Mouse (Mus musculus): ENCODE measurements around the gene Oscar. TPM values are rescaled to one million over a fixed set of nuclear protein-coding genes. Genes with fewer than 3 reads are reported as not detected.
"Not testable (repeated sequence)": the region's sequence is repeated elsewhere in the genome, so short reads cannot be mapped to it uniquely, and the experiment has no call there.

The Oscar gene
- polyA plus RNA-seq, 1 experiment from 2014 or later: 0.12 TPM

DNA sequence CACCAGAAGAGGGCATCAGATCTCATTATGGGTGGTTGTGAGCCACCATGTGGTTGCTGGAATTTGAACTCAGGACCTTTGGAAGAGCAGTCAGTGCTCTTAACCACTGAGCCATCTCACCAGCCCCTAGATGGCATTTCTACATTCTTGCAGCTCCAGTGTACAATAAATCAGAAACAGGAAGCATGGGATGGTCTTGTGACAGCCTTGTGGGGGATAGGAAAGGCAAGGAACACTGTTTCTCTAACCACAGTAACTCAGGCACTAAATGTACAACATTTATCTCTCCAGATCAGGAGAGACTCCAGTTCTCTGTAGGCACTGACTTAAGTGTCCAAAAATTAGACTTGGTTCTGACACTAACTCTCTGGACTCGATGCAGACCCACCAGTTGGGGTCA is 18.2 kb downstream of the Oscar start:
- H3K27me3 ChIP-seq (ENCODE audit: control insufficient read depth, insufficient read depth, low read length); H3K36me3 ChIP-seq (ENCODE audit: control insufficient read depth, insufficient read depth, low read length); H3K4me3 ChIP-seq (replicated peaks; ENCODE audit: low read length); H3K9me3 ChIP-seq (replicated peaks; ENCODE audit: control insufficient read depth, low read length); H3K4me1 ChIP-seq (ENCODE audit: control insufficient read depth, insufficient read depth, low read length); H3K4me2 ChIP-seq (ENCODE audit: low read depth, low read length); H3K9ac ChIP-seq (ENCODE audit: low read length); H3K27ac ChIP-seq (ENCODE audit: low read length); ATAC-seq (ENCODE audit: insufficient read depth, low FRiP score): not testable (repeated sequence)
- WGBS: 64% methylated on average over 1 of the region's 1 CpGs

DNA sequence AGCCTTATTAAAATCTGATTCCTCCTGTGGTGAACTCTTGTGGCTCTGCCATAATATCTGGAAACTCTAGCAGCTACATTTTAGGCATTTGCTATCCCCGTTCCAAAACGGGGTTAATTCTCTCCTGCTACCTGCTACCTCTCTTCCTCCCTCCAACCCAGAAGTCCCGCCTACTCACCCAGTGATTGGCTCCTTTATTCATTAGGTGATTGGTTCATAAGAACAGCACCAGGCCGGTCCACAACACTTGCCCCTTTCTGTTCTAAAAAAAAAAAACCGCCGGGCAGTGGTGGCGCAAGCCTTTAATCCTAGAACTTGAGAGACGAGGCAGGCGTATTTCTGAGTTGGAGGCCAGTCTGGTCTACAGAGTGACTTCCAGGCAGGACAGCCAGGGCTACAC is 20.8 kb downstream of the Oscar start:
- Histone ChIP-seq H3K9me3 (replicated peaks; ENCODE audit: control insufficient read depth, low read length) (no peaks in the 10 kb centered on the region), H3K4me3 (replicated peaks; ENCODE audit: low read length) (peak overlapping the region; percentile 24), H3K27me3 (ENCODE audit: control insufficient read depth, insufficient read depth, low read length) (no peaks in the 10 kb centered on the region), H3K4me2 (ENCODE audit: low read depth, low read length) (peak overlapping the region; percentile 36; the same call in 1 of the 2 replicates), H3K36me3 (ENCODE audit: control insufficient read depth, insufficient read depth, low read length) (no peaks in the 10 kb centered on the region), H3K9ac (ENCODE audit: low read length) (no peak overlapping the region), H3K4me1 (ENCODE audit: control insufficient read depth, insufficient read depth, low read length) (no peaks in the 10 kb centered on the region), H3K27ac (ENCODE audit: low read length) (no peak overlapping the region)
- WGBS: 14% methylated on average over 9 of the region's 9 CpGs
- ATAC-seq (ENCODE audit: insufficient read depth, low FRiP score): no peak

DNA sequence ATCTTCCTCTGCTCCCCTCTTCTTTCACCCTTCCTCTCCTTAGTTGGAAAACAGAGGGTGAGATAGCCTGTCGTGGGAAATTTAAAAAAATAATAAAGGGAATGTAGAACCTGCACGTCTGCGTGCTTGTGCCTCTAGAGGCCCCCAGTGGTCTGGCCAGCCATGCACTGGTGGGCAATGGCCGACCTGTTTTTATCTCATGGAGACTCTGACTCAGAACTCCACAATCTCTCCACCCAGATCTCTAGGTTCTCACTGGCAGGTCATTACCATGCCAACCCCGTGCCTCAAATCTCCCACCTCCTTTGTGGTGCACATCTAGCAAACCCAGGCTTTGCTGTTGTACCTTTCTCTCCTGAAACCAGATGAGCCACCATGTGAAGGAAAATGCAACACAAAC is 21.3 kb downstream of the Oscar start:
- Histone ChIP-seq H3K36me3 (ENCODE audit: control insufficient read depth, insufficient read depth, low read length) (no peaks in the 10 kb centered on the region), H3K4me3 (replicated peaks; ENCODE audit: low read length) (peak overlapping the region; percentile 24), H3K4me2 (ENCODE audit: low read depth, low read length) (peak overlapping the region; percentile 36; the same call in 1 of the 2 replicates), H3K27me3 (ENCODE audit: control insufficient read depth, insufficient read depth, low read length) (no peaks in the 10 kb centered on the region), H3K9me3 (replicated peaks; ENCODE audit: control insufficient read depth, low read length) (no peaks in the 10 kb centered on the region), H3K27ac (ENCODE audit: low read length) (no peak overlapping the region), H3K4me1 (ENCODE audit: control insufficient read depth, insufficient read depth, low read length) (no peaks in the 10 kb centered on the region), H3K9ac (ENCODE audit: low read length) (no peak overlapping the region)
- 11% methylated on average over 5 of the region's 5 CpGs for WGBS
- ATAC-seq (ENCODE audit: insufficient read depth, low FRiP score): 0 out of 2 replicates have a peak, but pooled peaks have one; percentile 33

DNA sequence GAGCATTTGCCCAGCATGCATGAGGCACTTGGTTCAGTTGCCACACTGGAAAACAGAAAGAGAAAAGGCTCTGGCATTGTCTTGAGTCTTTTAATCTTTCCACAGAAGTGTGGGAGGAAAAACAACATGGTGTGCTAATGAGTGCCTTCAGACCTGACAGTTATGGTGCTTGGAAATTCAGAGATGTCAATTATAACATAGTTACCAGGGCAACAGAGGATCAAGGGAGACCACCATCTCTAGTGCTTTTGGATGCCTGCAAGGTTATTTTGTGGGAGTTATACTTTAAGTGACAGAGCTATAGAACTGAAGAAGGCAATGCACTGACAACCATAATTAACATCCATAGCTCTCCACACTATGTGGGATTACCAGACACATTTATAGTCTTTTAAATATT is 22.1 kb downstream of the Oscar start:
- no peak overlapping the region for H3K9ac ChIP-seq (ENCODE audit: low read length)
- no peak overlapping the region for H3K4me2 ChIP-seq (ENCODE audit: low read depth, low read length)
- no peaks in the 10 kb centered on the region for H3K4me1 ChIP-seq (ENCODE audit: control insufficient read depth, insufficient read depth, low read length)
- no peak overlapping the region for H3K27ac ChIP-seq (ENCODE audit: low read length)
- H3K4me3 ChIP-seq (replicated peaks; ENCODE audit: low read length): no peak overlapping the region
- H3K36me3 ChIP-seq (ENCODE audit: control insufficient read depth, insufficient read depth, low read length): no peaks in the 10 kb centered on the region
- no peak for ATAC-seq (ENCODE audit: insufficient read depth, low FRiP score)
- H3K27me3 ChIP-seq (ENCODE audit: control insufficient read depth, insufficient read depth, low read length): no peaks in the 10 kb centered on the region
- H3K9me3 ChIP-seq (replicated peaks; ENCODE audit: control insufficient read depth, low read length): no peaks in the 10 kb centered on the region

DNA sequence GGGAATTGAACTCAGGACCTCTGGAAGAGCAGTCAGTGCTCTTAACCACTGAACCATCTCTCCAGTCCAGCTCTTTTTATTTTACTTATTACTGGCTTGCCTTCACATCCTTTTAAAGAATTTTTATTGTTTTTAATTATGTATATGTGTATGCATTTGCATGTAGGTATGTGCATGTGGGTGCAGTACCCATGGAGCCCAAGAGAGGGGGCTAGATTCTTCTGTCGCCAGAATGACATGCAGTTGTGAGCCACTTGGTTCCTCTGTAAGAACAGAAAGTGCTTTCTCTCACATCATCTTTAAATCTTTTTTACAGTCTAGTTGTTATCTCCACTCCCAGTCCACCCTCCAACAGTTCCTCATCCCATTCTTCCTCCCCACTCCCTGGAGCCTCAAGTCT is 24.4 kb downstream of the Oscar start:
- H3K9ac ChIP-seq (ENCODE audit: low read length): no peak overlapping the region
- H3K9me3 ChIP-seq (replicated peaks; ENCODE audit: control insufficient read depth, low read length): no peaks in the 10 kb centered on the region
- no peak overlapping the region for H3K27ac ChIP-seq (ENCODE audit: low read length)
- H3K27me3 ChIP-seq (ENCODE audit: control insufficient read depth, insufficient read depth, low read length): no peaks in the 10 kb centered on the region
- no peaks in the 10 kb centered on the region for H3K36me3 ChIP-seq (ENCODE audit: control insufficient read depth, insufficient read depth, low read length)
- H3K4me3 ChIP-seq (replicated peaks; ENCODE audit: low read length): no peak overlapping the region
- H3K4me1 ChIP-seq (ENCODE audit: control insufficient read depth, insufficient read depth, low read length): no peaks in the 10 kb centered on the region
- no peak for ATAC-seq (ENCODE audit: insufficient read depth, low FRiP score)
- H3K4me2 ChIP-seq (ENCODE audit: low read depth, low read length): no peak overlapping the region
- 80% methylated on average over 1 of the region's 1 CpGs for WGBS

DNA sequence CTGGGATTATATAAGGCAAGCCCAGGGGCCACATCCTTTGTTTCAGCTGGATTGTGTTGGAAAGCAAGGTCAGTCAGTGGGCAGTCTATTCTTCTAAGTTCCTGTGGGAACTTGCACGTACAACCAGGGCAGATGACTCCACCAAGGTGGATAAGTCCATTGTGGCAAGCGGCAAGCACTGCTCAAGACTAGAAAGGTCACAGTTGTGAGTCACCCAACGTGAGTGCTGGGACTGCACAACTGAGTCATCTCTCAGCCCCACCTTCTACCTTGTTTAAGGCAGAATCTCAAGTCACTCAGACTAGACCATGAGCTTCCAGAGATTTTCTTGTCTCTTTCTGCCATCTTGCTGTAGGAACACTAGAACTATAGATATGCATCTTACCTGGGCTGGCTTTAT is 25.4 kb downstream of the Oscar start:
- WGBS: 71% methylated on average over 3 of the region's 3 CpGs
- no peak for ATAC-seq (ENCODE audit: insufficient read depth, low FRiP score)
- Histone ChIP-seq H3K4me1 (ENCODE audit: control insufficient read depth, insufficient read depth, low read length) (no peaks in the 10 kb centered on the region), H3K4me2 (ENCODE audit: low read depth, low read length) (no peak overlapping the region), H3K4me3 (replicated peaks; ENCODE audit: low read length) (no peak overlapping the region), H3K9ac (ENCODE audit: low read length) (no peak overlapping the region), H3K9me3 (replicated peaks; ENCODE audit: control insufficient read depth, low read length) (no peaks in the 10 kb centered on the region), H3K36me3 (ENCODE audit: control insufficient read depth, insufficient read depth, low read length) (no peaks in the 10 kb centered on the region), H3K27me3 (ENCODE audit: control insufficient read depth, insufficient read depth, low read length) (no peaks in the 10 kb centered on the region), H3K27ac (ENCODE audit: low read length) (no peak overlapping the region)

DNA sequence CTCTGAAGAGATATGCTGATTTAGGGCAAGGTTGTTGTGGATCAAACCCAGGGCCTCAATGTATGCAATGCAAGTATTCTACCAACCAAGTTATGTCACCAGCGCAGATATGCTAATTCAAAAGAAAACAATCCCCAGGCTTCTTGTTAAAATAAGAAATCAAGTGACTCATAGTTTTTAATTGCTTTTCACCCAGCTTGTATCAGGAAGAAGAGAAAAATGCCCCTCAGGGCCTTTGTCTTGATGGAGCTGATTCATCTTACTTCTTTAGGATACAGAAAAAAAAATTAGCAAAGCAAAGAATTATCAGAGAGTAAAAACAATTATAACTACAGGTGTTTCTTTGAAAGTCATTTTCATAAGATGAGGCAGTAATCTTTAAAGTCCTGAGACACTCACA is 28.7 kb downstream of the Oscar start:
- WGBS: 70% methylated on average over 1 of the region's 1 CpGs
- H3K27me3 ChIP-seq (ENCODE audit: control insufficient read depth, insufficient read depth, low read length): no peaks in the 10 kb centered on the region
- H3K36me3 ChIP-seq (ENCODE audit: control insufficient read depth, insufficient read depth, low read length): no peaks in the 10 kb centered on the region
- no peaks in the 10 kb centered on the region for H3K9me3 ChIP-seq (replicated peaks; ENCODE audit: control insufficient read depth, low read length)
- no peak overlapping the region for H3K4me3 ChIP-seq (replicated peaks; ENCODE audit: low read length)
- H3K4me1 ChIP-seq (ENCODE audit: control insufficient read depth, insufficient read depth, low read length): no peaks in the 10 kb centered on the region
- H3K27ac ChIP-seq (ENCODE audit: low read length): no peak overlapping the region
- no peak for ATAC-seq (ENCODE audit: insufficient read depth, low FRiP score)
- no peak overlapping the region for H3K4me2 ChIP-seq (ENCODE audit: low read depth, low read length)
- H3K9ac ChIP-seq (ENCODE audit: low read length): no peak overlapping the region

DNA sequence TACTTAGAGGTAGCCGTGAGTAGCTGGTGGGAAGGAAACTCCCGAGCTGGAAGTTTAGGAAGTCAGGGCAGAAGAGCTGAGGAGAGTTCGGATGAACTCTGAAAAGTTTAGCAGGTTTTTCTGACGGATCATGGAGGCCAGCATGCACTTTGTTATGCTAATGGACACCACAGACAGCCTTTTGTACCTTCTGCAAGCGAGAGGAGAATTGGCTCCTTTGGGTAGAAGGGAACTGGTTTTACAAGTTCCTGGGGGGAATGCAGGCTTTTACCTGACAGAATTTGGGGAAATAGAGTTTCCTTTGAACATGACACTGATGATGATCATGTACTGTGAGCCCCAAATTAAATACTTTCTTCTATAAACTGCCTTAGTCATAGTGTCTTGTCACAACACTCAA is 29.7 kb downstream of the Oscar start:
- ATAC-seq (ENCODE audit: insufficient read depth, low FRiP score): no peak
- 7% methylated on average over 5 of the region's 5 CpGs for WGBS
- no peak overlapping the region for H3K27ac ChIP-seq (ENCODE audit: low read length)
- no peaks in the 10 kb centered on the region for H3K36me3 ChIP-seq (ENCODE audit: control insufficient read depth, insufficient read depth, low read length)
- H3K9ac ChIP-seq (ENCODE audit: low read length): no peak overlapping the region
- H3K9me3 ChIP-seq (replicated peaks; ENCODE audit: control insufficient read depth, low read length): no peaks in the 10 kb centered on the region
- H3K4me2 ChIP-seq (ENCODE audit: low read depth, low read length): no peak overlapping the region
- H3K27me3 ChIP-seq (ENCODE audit: control insufficient read depth, insufficient read depth, low read length): no peaks in the 10 kb centered on the region
- no peaks in the 10 kb centered on the region for H3K4me1 ChIP-seq (ENCODE audit: control insufficient read depth, insufficient read depth, low read length)
- no peak overlapping the region for H3K4me3 ChIP-seq (replicated peaks; ENCODE audit: low read length)

DNA sequence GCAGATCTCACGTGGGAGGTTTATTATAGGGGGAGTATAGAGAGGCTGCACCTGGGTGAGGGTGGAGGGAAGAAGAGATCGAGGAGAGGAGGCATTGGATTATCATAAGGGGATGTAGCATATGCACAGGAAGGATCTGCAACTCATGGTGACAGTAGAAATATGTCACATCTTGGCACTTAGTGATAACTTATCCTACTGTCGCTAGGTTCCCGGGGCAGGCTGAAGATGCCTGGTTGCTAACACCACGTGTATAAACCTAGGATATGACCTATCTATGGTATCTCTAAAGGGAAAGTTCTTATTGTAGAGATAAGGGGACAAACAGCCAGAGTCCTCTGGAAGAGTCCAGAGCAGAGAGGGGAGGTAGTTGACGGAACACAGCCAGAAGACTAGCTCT is 30.2 kb downstream of the Oscar start:
- no peak overlapping the region for H3K4me2 ChIP-seq (ENCODE audit: low read depth, low read length)
- ATAC-seq (ENCODE audit: insufficient read depth, low FRiP score): no peak
- WGBS: 13% methylated on average over 6 of the region's 6 CpGs

DNA sequence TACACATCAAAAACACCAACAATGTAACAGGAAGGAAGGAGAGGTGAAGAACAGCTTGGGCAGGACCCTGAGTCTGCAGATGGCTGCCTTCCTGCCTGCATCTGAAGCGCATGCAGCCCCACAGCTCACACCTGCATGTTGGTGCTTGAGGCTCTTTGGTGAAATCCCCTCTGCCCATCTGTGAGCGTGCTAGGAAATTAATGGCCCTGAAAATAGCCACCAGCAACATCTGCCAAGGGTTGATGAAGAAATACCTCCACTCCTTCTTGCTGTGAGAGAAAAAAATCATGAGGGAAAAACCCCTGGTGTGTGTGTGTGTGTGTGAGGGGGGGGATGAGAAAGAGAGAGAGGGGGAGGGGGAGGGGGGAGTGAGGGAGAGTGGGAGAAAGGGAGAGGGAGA is 35.9 kb downstream of the Oscar start:
- no peaks in the 10 kb centered on the region for H3K27me3 ChIP-seq (ENCODE audit: control insufficient read depth, insufficient read depth, low read length)
- H3K4me3 ChIP-seq (replicated peaks; ENCODE audit: low read length): no peak overlapping the region
- WGBS: 41% methylated on average over 2 of the region's 2 CpGs
- H3K9me3 ChIP-seq (replicated peaks; ENCODE audit: control insufficient read depth, low read length): no peaks in the 10 kb centered on the region
- no peak overlapping the region for H3K27ac ChIP-seq (ENCODE audit: low read length)
- no peak for ATAC-seq (ENCODE audit: insufficient read depth, low FRiP score)
- H3K4me2 ChIP-seq (ENCODE audit: low read depth, low read length): no peak overlapping the region
- no peak overlapping the region for H3K9ac ChIP-seq (ENCODE audit: low read length)
- H3K4me1 ChIP-seq (ENCODE audit: control insufficient read depth, insufficient read depth, low read length): no peaks in the 10 kb centered on the region
- no peaks in the 10 kb centered on the region for H3K36me3 ChIP-seq (ENCODE audit: control insufficient read depth, insufficient read depth, low read length)

More for the DNA sequence above, 30.2 kb downstream of the Oscar start:
- no peak overlapping the region for H3K4me3 ChIP-seq (replicated peaks; ENCODE audit: low read length)
- no peak overlapping the region for H3K9ac ChIP-seq (ENCODE audit: low read length)
- no peak overlapping the region for H3K27ac ChIP-seq (ENCODE audit: low read length)
- H3K27me3 ChIP-seq (ENCODE audit: control insufficient read depth, insufficient read depth, low read length): no peaks in the 10 kb centered on the region
- no peaks in the 10 kb centered on the region for H3K4me1 ChIP-seq (ENCODE audit: control insufficient read depth, insufficient read depth, low read length)
- no peaks in the 10 kb centered on the region for H3K36me3 ChIP-seq (ENCODE audit: control insufficient read depth, insufficient read depth, low read length)
- H3K9me3 ChIP-seq (replicated peaks; ENCODE audit: control insufficient read depth, low read length): no peaks in the 10 kb centered on the region
